Mouse (Mus musculus): ENCODE data around the gene Il12rb1. TPM values are rescaled to one million over a fixed set of nuclear protein-coding genes. Genes with fewer than 3 reads are reported as not detected.

Gene Il12rb1
- total RNA-seq, 4 experiments from 2014 or later: 0.16 to 0.49 TPM; not detected in 2

- no peak for DNase-seq (ENCODE audit: low spot score)
Measured at GRCm38 (mm10) chr8:70827796-70828195, 19.5 kb downstream of the Il12rb1 start.

- DNase-seq (ENCODE audit: low spot score): no peak
Measured at GRCm38 (mm10) chr8:70831517-70831916, 23.3 kb downstream of the Il12rb1 start.

- DNase-seq (ENCODE audit: low spot score): no peak
Measured at GRCm38 (mm10) chr8:70832371-70832770, 24.1 kb downstream of the Il12rb1 start.

- peak; percentile 45 for DNase-seq (ENCODE audit: low spot score)
Measured at GRCm38 (mm10) chr8:70833018-70833482, 24.8 kb downstream of the Il12rb1 start.

GRCm38 (mm10) chr8:70833520-70833919 lies 25.3 kb downstream of the Il12rb1 start:
- peak; percentile 72 for DNase-seq (ENCODE audit: low spot score)

- no peak for DNase-seq (ENCODE audit: low spot score)
Measured at GRCm38 (mm10) chr8:70834071-70834470, 25.8 kb downstream of the Il12rb1 start.

- no peak for DNase-seq (ENCODE audit: low spot score)
Measured at GRCm38 (mm10) chr8:70836666-70837065, 28.4 kb downstream of the Il12rb1 start.

- no peak for DNase-seq (ENCODE audit: low spot score)
Measured at GRCm38 (mm10) chr8:70838654-70839407, 30.6 kb downstream of the Il12rb1 start.

GRCm38 (mm10) chr8:70839408-70840351 lies 31.4 kb downstream of the Il12rb1 start, which contains the start of gene Arrdc2:
Gene Arrdc2, minus strand, starts transcription at chr8:70839720.
- DNase-seq (ENCODE audit: low spot score): peak; percentile 99

- DNase-seq (ENCODE audit: low spot score): no peak
Measured at GRCm38 (mm10) chr8:70840590-70840989, 32.3 kb downstream of the Il12rb1 start.

- peak; percentile 93 for DNase-seq (ENCODE audit: low spot score)
Measured at GRCm38 (mm10) chr8:70841147-70842072, 33.2 kb downstream of the Il12rb1 start.

GRCm38 (mm10) chr8:70842484-70842883 lies 34.2 kb downstream of the Il12rb1 start:
- no peak for DNase-seq (ENCODE audit: low spot score)

GRCm38 (mm10) chr8:70843214-70843773 lies 35.0 kb downstream of the Il12rb1 start:
- no peak for DNase-seq (ENCODE audit: low spot score)

- DNase-seq (ENCODE audit: low spot score): no peak
Measured at GRCm38 (mm10) chr8:70843941-70844340, 35.7 kb downstream of the Il12rb1 start.

- peak; percentile 88 for DNase-seq (ENCODE audit: low spot score)
Measured at GRCm38 (mm10) chr8:70844523-70844922, 36.3 kb downstream of the Il12rb1 start.

GRCm38 (mm10) chr8:70845108-70845507 lies 36.9 kb downstream of the Il12rb1 start:
- no peak for DNase-seq (ENCODE audit: low spot score)

GRCm38 (mm10) chr8:70846371-70847154 lies 38.3 kb downstream of the Il12rb1 start:
- DNase-seq (ENCODE audit: low spot score): no peak

- peak; percentile 63 for DNase-seq (ENCODE audit: low spot score)
Measured at GRCm38 (mm10) chr8:70849333-70849990, 41.2 kb downstream of the Il12rb1 start.

GRCm38 (mm10) chr8:70850132-70850845 lies 42.0 kb downstream of the Il12rb1 start:
- DNase-seq (ENCODE audit: low spot score): no peak

Data from heart, adult 8-10 months (tissue).